Mouse (Mus musculus) kidney, embryonic 14.5 days (tissue): ENCODE results near the gene Zfp661. TPM values are rescaled to one million over a fixed set of nuclear protein-coding genes. Genes with fewer than 3 reads are reported as not detected.
"Not testable (repeated sequence)": the region's sequence is repeated elsewhere in the genome, so short reads cannot be mapped to it uniquely, and the experiment has no call there.

Source experiments
- ATAC-seq: fragments of 200-750 bp; cut with Nextera tagmentation; 2 replicates; pipeline ENCODE4 v1.8.0; 2017; ENCODE audit warnings: moderate number of reproducible peaks, mild to moderate bottlenecking, moderate TSS enrichment, moderate library complexity; ENCODE audit not compliant: low FRiP score, low TSS enrichment
- H3K27ac ChIP-seq: fragments of 300-500 bp; sonication (generic); 2 replicates; pipeline ENCODE4 v1.5.1; 2014; ENCODE audit warnings: low read depth, mild to moderate bottlenecking, low read length, moderate library complexity, mixed read lengths
- H3K27me3 ChIP-seq: fragments of 300-500 bp; sonication (generic); 2 replicates; pipeline ENCODE4 v1.6.1; 2014; ENCODE audit warnings: mild to moderate bottlenecking, low read length; ENCODE audit not compliant: control insufficient read depth, insufficient read depth
- H3K36me3 ChIP-seq: fragments of 300-500 bp; sonication (generic); 2 replicates; pipeline ENCODE4 v1.6.1; 2014; ENCODE audit warnings: low read length, mixed read lengths; ENCODE audit not compliant: control insufficient read depth, insufficient read depth
- H3K4me1 ChIP-seq: fragments of 300-500 bp; sonication (generic); 2 replicates; pipeline ENCODE4 v1.6.1; 2014; ENCODE audit warnings: low read length, mixed read lengths; ENCODE audit not compliant: control insufficient read depth, insufficient read depth
- H3K4me2 ChIP-seq: fragments of 300-500 bp; sonication (generic); replicated peaks from 2 replicates; pipeline ENCODE4 v1.6.1; 2014; ENCODE audit warnings: low read depth, mild to moderate bottlenecking, low read length
- H3K4me3 ChIP-seq: fragments of 300-500 bp; sonication (generic); 2 replicates; pipeline ENCODE4 v1.5.1; 2014; ENCODE audit warnings: mild to moderate bottlenecking, low read length
- H3K9ac ChIP-seq: fragments of 300-500 bp; sonication (generic); 2 replicates; pipeline ENCODE4 v1.6.1; 2014; ENCODE audit warnings: low read depth, mild to moderate bottlenecking, low read length, moderate library complexity
- H3K9me3 ChIP-seq: fragments of 300-500 bp; sonication (generic); 2 replicates; pipeline ENCODE4 v1.6.1; 2016; ENCODE audit warnings: low read length; ENCODE audit not compliant: control insufficient read depth
- WGBS: fragments of 180-500 bp; shearing (Covaris S2); extraction: QIAGEN DNeasy Blood & Tissue Kit; methylation state at CpG from one replicate; pipeline ENCODE4 v1.1.7; 2014; 5-methylcytosine and 5-hydroxymethylcytosine counted together
- polyA plus RNA-seq: library from polyadenylated mRNA; unstranded; fragments of >200 nt; fragmentation: Nextera tagmentation; extraction: Ambion mirVana; gene quantifications from 2 replicates; pipeline ENCODE4 v1.2.1, GENCODE M21; 2014

Zfp661 gene
- polyA plus RNA-seq, 1 experiment from 2014 or later, result 5.7 TPM

DNA sequence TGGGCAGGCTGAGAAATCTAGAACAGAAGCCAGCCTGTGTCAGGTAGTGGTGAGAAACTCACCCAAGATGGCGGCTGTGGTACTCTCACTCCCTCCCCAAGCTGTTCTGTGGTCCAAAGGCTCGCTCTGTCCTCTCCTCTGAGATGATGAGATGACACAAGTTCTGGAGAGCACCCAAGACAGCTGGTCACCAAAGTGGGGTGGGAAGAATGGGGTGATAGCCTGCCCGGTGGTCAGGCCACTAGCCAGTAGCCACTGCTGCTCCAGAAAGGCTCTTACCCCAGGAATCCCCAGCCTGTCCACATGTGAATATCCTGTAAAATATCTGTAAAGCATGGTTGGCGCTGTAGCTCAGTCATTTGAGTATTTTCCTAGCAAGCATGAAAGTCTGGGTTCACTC lies 25.4 kb upstream of the Zfp661 start:
- H3K27me3 ChIP-seq, result no peaks in the 10 kb centered on the region
- H3K9me3 ChIP-seq, result no peaks in the 10 kb centered on the region
- 91% methylated on average over 4 of the region's 4 CpGs for WGBS
- ATAC-seq, result no peak
- no peak overlapping the region for H3K4me3 ChIP-seq
- no peak overlapping the region for H3K27ac ChIP-seq
- no peak overlapping the region for H3K9ac ChIP-seq
- no peak overlapping the region for H3K4me2 ChIP-seq
- H3K4me1 ChIP-seq, result peaks cover 15% of the 10 kb centered on the region
- H3K36me3 ChIP-seq, result no peaks in the 10 kb centered on the region

DNA sequence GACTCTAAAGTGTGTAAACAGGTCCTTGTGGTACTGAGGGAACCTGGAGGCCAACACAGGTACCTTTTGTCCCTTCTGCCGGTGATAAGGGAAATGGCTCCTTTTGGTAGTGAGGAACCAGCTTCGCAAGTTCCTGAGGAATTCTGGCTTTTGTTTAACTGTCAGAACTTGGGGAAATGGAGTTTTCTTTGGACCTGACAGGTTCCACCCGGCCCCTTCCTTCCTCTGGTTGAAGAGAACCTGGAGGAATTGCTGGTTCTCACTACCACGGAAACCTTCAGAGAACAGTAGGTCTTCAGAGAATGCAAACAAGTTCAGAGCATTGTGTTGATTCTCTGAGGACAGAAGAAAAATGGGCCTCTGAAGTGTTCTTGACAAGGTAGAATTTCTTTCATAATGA lies 24.5 kb upstream of the Zfp661 start:
- no peak overlapping the region for H3K4me2 ChIP-seq
- no peak overlapping the region for H3K27ac ChIP-seq
- no peaks in the 10 kb centered on the region for H3K27me3 ChIP-seq
- H3K4me1 ChIP-seq, result peaks cover 15% of the 10 kb centered on the region
- WGBS, result 75% methylated on average over 4 of the region's 4 CpGs
- no peaks in the 10 kb centered on the region for H3K36me3 ChIP-seq
- H3K9me3 ChIP-seq, result no peaks in the 10 kb centered on the region
- no peak for ATAC-seq
- H3K9ac ChIP-seq, result no peak overlapping the region
- H3K4me3 ChIP-seq, result no peak overlapping the region

DNA sequence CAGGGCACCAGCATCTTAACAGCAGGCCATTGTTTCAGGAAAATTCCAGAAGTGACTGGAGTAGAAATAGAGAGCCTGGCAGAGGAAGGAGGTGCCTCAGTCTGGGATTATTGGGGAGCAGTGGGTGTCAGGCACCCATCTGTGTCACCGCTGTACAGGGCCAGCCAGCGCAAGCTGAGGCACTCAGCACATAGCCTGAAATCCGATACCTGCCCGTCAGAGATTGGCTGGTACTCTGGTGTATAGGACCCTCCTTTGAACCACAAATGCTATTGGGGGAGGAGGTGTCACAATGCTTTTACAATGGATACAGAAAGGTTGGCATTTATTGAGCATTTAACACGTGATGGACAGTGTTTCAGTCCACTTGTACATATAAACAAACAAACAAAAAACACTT lies 22.1 kb upstream of the Zfp661 start:
- peaks cover 19% of the 10 kb centered on the region for H3K36me3 ChIP-seq
- no peak overlapping the region for H3K4me3 ChIP-seq
- WGBS, result 7% methylated on average over 5 of the region's 5 CpGs
- no peaks in the 10 kb centered on the region for H3K9me3 ChIP-seq
- no peak overlapping the region for H3K4me2 ChIP-seq
- H3K27me3 ChIP-seq, result no peaks in the 10 kb centered on the region
- no peak overlapping the region for H3K27ac ChIP-seq
- H3K9ac ChIP-seq, result peak overlapping the region; percentile 8; the same call in 1 of the 2 replicates
- ATAC-seq, result peak; percentile 78
- H3K4me1 ChIP-seq, result peaks cover 15% of the 10 kb centered on the region

DNA sequence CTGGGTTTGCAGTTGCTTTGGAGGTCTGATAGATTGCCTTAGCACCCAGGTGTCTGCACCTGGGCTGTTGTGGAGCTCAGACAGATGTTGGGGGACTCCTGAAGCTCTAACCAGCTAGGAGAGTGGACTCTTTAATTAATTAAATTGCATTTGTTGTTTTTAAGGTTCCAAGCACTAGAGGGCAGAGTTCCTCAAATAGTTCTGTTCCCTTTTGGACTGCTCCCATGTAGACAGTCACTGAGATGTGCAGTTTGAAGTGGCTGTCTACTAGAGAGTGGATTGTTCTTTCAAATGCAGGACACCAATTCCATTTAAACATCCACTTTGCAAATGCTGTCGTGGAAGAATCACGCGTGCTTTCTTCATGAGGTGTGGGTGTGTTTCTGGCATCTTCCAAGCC lies 21.3 kb upstream of the Zfp661 start:
- Histone ChIP-seq H3K36me3 (peaks cover 21% of the 10 kb centered on the region), H3K9ac (no peak overlapping the region), H3K4me3 (no peak overlapping the region), H3K27ac (no peak overlapping the region), H3K4me1 (peaks cover 15% of the 10 kb centered on the region), H3K4me2 (no peak overlapping the region), H3K9me3 (no peaks in the 10 kb centered on the region), H3K27me3 (no peaks in the 10 kb centered on the region)
- WGBS, result 50% methylated on average over 3 of the region's 3 CpGs
- ATAC-seq, result peak; percentile 44; the same call in 1 of the 2 replicates

DNA sequence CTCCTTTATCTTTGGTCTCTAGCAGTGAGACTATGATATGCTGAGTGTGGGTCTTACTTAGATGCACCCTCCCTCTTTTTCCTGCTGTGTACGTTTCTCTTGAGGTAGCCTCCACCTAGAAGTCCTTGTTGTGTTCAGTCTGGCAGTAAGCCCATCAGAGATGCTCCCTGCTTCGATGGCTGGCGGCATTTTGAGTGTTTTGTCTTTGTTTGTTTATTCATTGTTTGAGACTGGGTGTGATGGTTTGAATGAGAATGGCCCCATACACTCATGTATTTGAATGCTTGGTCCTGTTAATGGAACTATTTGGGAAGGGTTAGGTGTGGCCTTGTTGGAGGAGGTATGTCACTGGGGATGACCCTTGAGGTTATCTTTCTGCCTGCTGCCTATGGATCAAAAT lies 18.3 kb upstream of the Zfp661 start:
- Histone ChIP-seq H3K4me3 (no peak overlapping the region), H3K9me3 (no peaks in the 10 kb centered on the region), H3K9ac (no peak overlapping the region), H3K36me3 (peaks cover 50% of the 10 kb centered on the region), H3K4me2 (no peak overlapping the region), H3K27ac (no peak overlapping the region), H3K4me1 (peaks cover 15% of the 10 kb centered on the region), H3K27me3 (no peaks in the 10 kb centered on the region)
- 87% methylated on average over 3 of the region's 3 CpGs for WGBS
- no peak for ATAC-seq

DNA sequence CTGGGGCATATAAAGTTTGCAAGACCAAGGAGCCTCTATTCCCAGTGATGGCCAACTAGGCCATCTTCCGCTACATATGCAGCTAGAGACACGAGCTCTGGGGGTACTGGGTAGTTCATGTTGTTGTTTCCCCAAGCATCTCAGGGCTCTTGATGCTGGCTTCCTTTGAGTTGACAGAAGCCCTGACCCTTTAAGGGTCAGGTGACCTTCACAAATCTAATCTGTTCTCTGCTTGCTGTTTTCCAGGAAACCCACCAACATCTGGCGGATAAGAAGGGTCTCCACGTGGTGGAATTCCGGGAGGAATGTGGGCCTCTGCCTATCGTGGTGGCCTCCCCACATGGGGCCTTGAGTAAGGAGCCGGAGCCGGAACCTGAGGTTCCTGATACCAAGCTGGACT lies 16.5 kb upstream of the Zfp661 start:
- H3K27ac ChIP-seq, H3K9me3 ChIP-seq, H3K4me3 ChIP-seq, H3K4me1 ChIP-seq, H3K4me2 ChIP-seq, H3K9ac ChIP-seq, ATAC-seq, H3K27me3 ChIP-seq: not testable (repeated sequence)
- WGBS, result 86% methylated on average over 6 of the region's 8 CpGs
- H3K36me3 ChIP-seq, result peaks cover 66% of the 10 kb centered on the region

DNA sequence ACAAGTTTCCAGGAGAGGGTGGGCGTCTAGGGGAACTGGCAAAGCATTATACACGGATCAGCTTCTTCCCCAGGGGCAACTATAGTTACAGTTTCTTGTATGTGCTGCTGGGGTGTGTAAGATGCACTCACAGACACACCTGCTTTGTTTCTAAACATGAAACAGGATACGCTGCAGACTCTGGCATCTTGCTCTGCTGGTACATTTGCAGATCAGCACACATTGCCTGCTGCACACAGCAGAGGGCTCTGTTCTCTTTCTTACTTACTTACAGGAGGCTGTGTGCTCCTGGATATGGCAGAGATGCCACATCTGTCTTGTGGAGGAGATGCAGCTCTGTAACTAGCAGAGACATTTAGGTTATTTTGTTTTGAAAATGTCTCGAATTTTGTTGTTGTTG lies 3.9 kb upstream of the Zfp661 start:
- H3K27me3 ChIP-seq, result no peaks in the 10 kb centered on the region
- no peak overlapping the region for H3K4me3 ChIP-seq
- peaks cover 9% of the 10 kb centered on the region for H3K4me1 ChIP-seq
- no peak overlapping the region for H3K27ac ChIP-seq
- no peak overlapping the region for H3K4me2 ChIP-seq
- H3K36me3 ChIP-seq, result peaks cover 40% of the 10 kb centered on the region
- no peaks in the 10 kb centered on the region for H3K9me3 ChIP-seq
- no peak overlapping the region for H3K9ac ChIP-seq
- WGBS, result 83% methylated on average over 4 of the region's 4 CpGs
- no peak for ATAC-seq

DNA sequence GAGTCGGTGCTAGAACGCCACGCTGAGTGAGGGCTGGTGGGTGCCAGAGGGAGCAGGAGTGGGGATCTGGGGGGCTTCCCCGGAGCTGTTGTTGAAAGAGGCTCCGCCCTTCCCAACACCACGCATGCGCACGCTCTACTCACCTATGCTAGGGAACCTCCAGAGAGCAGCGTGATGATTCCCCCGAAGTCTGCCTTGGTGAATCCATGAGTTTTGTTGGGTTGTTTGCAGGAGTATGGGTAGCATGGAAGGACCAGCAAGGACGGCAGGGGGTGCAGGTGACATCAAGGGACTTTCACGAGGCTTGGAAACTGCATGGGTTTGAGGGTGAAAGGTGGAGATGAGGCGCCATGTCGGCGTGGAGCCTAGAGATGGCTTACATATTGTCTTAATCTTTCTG lies 3.3 kb upstream of the Zfp661 start:
- H3K9ac ChIP-seq, result no peak overlapping the region
- peaks cover 9% of the 10 kb centered on the region for H3K4me1 ChIP-seq
- H3K27me3 ChIP-seq, result no peaks in the 10 kb centered on the region
- H3K4me2 ChIP-seq, result no peak overlapping the region
- no peak overlapping the region for H3K4me3 ChIP-seq
- no peak overlapping the region for H3K27ac ChIP-seq
- H3K9me3 ChIP-seq, result no peaks in the 10 kb centered on the region
- peaks cover 33% of the 10 kb centered on the region for H3K36me3 ChIP-seq
- WGBS, result 79% methylated on average over 15 of the region's 15 CpGs
- no peak for ATAC-seq

DNA sequence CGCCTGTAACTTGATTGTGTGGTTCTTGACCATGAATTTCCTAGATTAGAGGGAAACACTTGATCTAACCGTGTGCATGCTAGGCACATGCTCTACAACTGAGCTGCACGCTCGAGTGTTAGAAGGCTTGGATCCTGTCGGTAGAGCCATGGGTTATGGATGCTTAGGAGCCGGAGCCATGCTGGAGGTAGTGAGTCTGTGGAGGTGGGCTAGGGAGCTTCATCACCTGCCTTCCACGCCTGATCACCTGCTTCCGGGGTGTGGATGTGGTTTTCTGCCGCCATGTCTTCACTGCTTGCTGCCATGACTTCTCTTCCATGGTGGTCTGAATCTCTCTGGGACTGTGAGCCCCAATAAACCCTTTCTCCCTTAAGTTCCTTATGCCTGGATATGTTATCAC lies 2.0 kb upstream of the Zfp661 start:
- H3K4me3 ChIP-seq, result no peak overlapping the region
- H3K9me3 ChIP-seq, result no peaks in the 10 kb centered on the region
- H3K27me3 ChIP-seq, result no peaks in the 10 kb centered on the region
- peaks cover 26% of the 10 kb centered on the region for H3K36me3 ChIP-seq
- H3K27ac ChIP-seq, result no peak overlapping the region
- H3K9ac ChIP-seq, result no peak overlapping the region
- ATAC-seq, result no peak
- no peak overlapping the region for H3K4me2 ChIP-seq
- 90% methylated on average over 9 of the region's 9 CpGs for WGBS
- H3K4me1 ChIP-seq, result peaks cover 11% of the 10 kb centered on the region

DNA sequence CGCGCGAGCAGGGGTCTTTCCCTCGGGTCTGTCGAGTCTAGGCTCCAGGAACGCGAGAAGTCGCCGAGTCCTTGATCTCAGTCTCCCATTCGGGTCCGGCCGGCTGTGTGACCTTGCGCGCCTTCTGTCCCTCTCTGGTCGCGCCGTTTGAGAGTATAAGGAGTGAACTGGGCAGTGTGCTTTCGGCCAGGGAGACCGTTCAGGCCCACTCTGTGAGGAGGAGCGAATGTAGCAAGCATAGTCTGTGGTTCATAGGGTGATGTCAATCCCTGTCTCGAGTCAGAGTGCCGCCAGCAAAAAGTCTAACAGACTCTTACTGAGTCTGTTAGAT lies 585 bp upstream of the Zfp661 start:
- ATAC-seq, result no peak
- H3K9ac ChIP-seq, result peak overlapping the region; percentile 70
- H3K36me3 ChIP-seq, result peaks cover 14% of the 10 kb centered on the region
- H3K27ac ChIP-seq, result peak overlapping the region; percentile 78
- H3K9me3 ChIP-seq, result no peaks in the 10 kb centered on the region
- under 1% methylated on average over 22 of the region's 22 CpGs for WGBS
- H3K4me1 ChIP-seq, result peaks cover 14% of the 10 kb centered on the region
- peak overlapping the region; percentile 95 for H3K4me3 ChIP-seq
- H3K4me2 ChIP-seq, result peak overlapping the region; percentile 79
- H3K27me3 ChIP-seq, result no peaks in the 10 kb centered on the region; the same call in 1 of the 2 replicates
